Mouse (Mus musculus) G1E (cell line): ENCODE measurements around the gene Phf20. TPM values are rescaled to one million over a fixed set of nuclear protein-coding genes. Genes with fewer than 3 reads are reported as not detected.

ENCODE experiments used
- ATAC-seq: 2 replicates; pipeline ENCODE4 v1.8.0; 2016; ENCODE audit warnings: mild to moderate bottlenecking; ENCODE audit not compliant: insufficient number of reproducible peaks, poor library complexity, low FRiP score, severe bottlenecking; ENCODE audit errors: extremely low read depth
- DNase-seq: peaks from one replicate; pipeline ENCODE4 v3.0.0; 2012; ENCODE audit warnings: low spot score
- H3K27me3 ChIP-seq: 2 replicates; pipeline ENCODE4 v1.6.1; 2012; ENCODE audit warnings: mild to moderate bottlenecking, low read length, inconsistent platforms; ENCODE audit not compliant: insufficient read depth
- H3K36me3 ChIP-seq: replicated peaks from 2 replicates; pipeline ENCODE3; 2012; ENCODE audit warnings: mild to moderate bottlenecking, inconsistent platforms
- H3K4me1 ChIP-seq: 2 replicates; pipeline ENCODE4 v1.6.1; 2012; ENCODE audit warnings: low read depth, low read length, inconsistent platforms, mixed read lengths; ENCODE audit not compliant: insufficient read depth
- H3K4me3 ChIP-seq: 2 replicates; pipeline ENCODE4 v1.5.1; 2012; ENCODE audit warnings: low read depth, mild to moderate bottlenecking, inconsistent platforms, low read length, moderate library complexity, mixed read lengths
- H3K9me3 ChIP-seq: replicated peaks from 2 replicates; pipeline ENCODE4 v1.6.1; 2012; ENCODE audit warnings: inconsistent platforms
- CTCF ChIP-seq: IDR thresholded peaks from 2 replicates; pipeline ENCODE4 v1.5.1; 2012; ENCODE audit warnings: low read depth, low read length, inconsistent platforms, mixed read lengths
- GATA1 ChIP-seq: IDR thresholded peaks from 2 replicates; pipeline ENCODE4 v1.6.1; 2012; ENCODE audit warnings: borderline replicate concordance, low read length, inconsistent platforms, mixed read lengths
- GATA2 ChIP-seq: IDR thresholded peaks from 2 replicates; pipeline ENCODE4 v1.6.1; 2012; ENCODE audit warnings: low read depth, low read length, inconsistent platforms, borderline replicate concordance
- POLR2AphosphoS5 ChIP-seq: IDR thresholded peaks from 2 replicates; pipeline ENCODE4 v1.6.1; 2012; ENCODE audit warnings: low read depth, low read length, inconsistent platforms; ENCODE audit not compliant: insufficient replicate concordance
- TAL1 ChIP-seq: conservative IDR thresholded peaks from 2 replicates; pipeline ENCODE4 v1.6.1; 2012; ENCODE audit warnings: low read depth, low read length, inconsistent platforms, mixed read lengths
- polyA plus RNA-seq: library from polyadenylated mRNA; stranded (reverse); fragments of >175 nt; gene quantifications from 2 replicates; pipeline ENCODE4 v1.2.3, GENCODE M21; 2012
- total RNA-seq, 2 experiments: library from RNA; stranded (forward) in 1 of 2; stranded (reverse) in 1 of 2; fragments of 200-1000 nt in 1 of 2; fragments of >200 nt in 1 of 2; fragmentation: Nextera tagmentation in 1 of 2; gene quantifications; 2 replicates each; pipeline ENCODE4 v1.2.3; 2014 to 2017

Phf20 gene
- total RNA-seq (2014; fragmentation: Nextera tagmentation) (63.5 and 63.9 TPM in 2 replicates), total RNA-seq (2017) (45.8 and 48.2 TPM in 2 replicates), polyA plus RNA-seq (29.5 and 37.8 TPM in 2 replicates)

- ATAC-seq, result peak; percentile 80
These were observed at the start of gene Phf20 for GRCm38 (mm10) chr2:156196302-156197128. Gene Phf20 (plus strand): TSS chr2:156196466.

GRCm38 (mm10) chr2:156147316-156147915, 48.9 kb upstream of the Phf20 start:
- ATAC-seq (no peak), DNase-seq (no peak)
- peaks cover 55% of the 10 kb centered on the region for H3K36me3 ChIP-seq
- H3K27me3 ChIP-seq, result no peaks in the 10 kb centered on the region
- H3K4me3 ChIP-seq, result no peak overlapping the region
- no peak for TF ChIP-seq GATA1
- no peak for TF ChIP-seq TAL1
- TF ChIP-seq POLR2AphosphoS5, result no peak
- TF ChIP-seq CTCF, result no peak
- no peak for TF ChIP-seq GATA2
- H3K4me1 ChIP-seq, result peaks cover 28% of the 10 kb centered on the region
- H3K9me3 ChIP-seq, result no peaks in the 10 kb centered on the region

More at GRCm38 (mm10) chr2:156196302-156197128, at the start of gene Phf20:
- Histone ChIP-seq H3K27me3 (no peaks in the 10 kb centered on the region), H3K36me3 (peaks cover 24% of the 10 kb centered on the region), H3K4me1 (peaks cover 40% of the 10 kb centered on the region), H3K9me3 (no peaks in the 10 kb centered on the region), H3K4me3 (peak within 1 kb of the TSS; percentile 82)
- DNase-seq, result peak; percentile 96
- TF ChIP-seq GATA2 (no peak), TAL1 (no peak), GATA1 (no peak), CTCF (no peak)

GRCm38 (mm10) chr2:156151538-156151937, 44.7 kb upstream of the Phf20 start:
- DNase-seq (no peak), ATAC-seq (no peak)
- Histone ChIP-seq H3K27me3 (no peaks in the 10 kb centered on the region), H3K4me3 (no peak overlapping the region), H3K36me3 (peaks cover 80% of the 10 kb centered on the region), H3K4me1 (peaks cover 14% of the 10 kb centered on the region), H3K9me3 (no peaks in the 10 kb centered on the region)
- TF ChIP-seq CTCF, result no peak
- no peak for TF ChIP-seq POLR2AphosphoS5
- no peak for TF ChIP-seq GATA1
- no peak for TF ChIP-seq GATA2
- no peak for TF ChIP-seq TAL1

- Histone ChIP-seq H3K36me3 (peaks cover 90% of the 10 kb centered on the region), H3K9me3 (no peaks in the 10 kb centered on the region), H3K27me3 (no peaks in the 10 kb centered on the region), H3K4me3 (no peak overlapping the region), H3K4me1 (peaks cover 28% of the 10 kb centered on the region; the same call in 1 of the 2 replicates)
- no peak for DNase-seq
- no peak for ATAC-seq
- TF ChIP-seq GATA1 (no peak), TAL1 (no peak), CTCF (no peak), POLR2AphosphoS5 (no peak), GATA2 (no peak)
These were observed 30.8 kb upstream of the Phf20 start for GRCm38 (mm10) chr2:156165478-156165877.

DNA sequence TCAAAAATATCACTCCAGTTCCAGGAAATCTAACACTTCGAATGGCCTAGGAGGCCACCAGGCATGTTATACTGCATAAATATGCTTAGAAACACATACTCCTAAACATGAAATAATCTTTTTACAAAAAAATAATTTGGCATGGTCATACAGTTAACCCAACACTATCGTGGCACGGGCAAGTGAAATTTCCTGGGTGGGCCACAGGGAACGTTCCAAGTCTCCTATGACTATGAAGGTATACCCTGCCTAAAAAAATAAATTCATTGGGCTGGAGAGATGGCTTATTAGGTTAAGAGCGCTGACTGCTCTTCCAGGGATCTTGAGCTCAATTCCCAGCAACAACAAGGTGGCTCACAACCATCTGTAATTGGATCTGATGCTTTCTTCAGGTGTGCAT, 29.7 kb upstream of the Phf20 start:
- Histone ChIP-seq H3K36me3 (peaks cover 85% of the 10 kb centered on the region), H3K4me3 (no peak overlapping the region), H3K4me1 (peaks cover 26% of the 10 kb centered on the region; the same call in 1 of the 2 replicates), H3K27me3 (no peaks in the 10 kb centered on the region), H3K9me3 (no peaks in the 10 kb centered on the region)
- no peak for DNase-seq
- ATAC-seq, result no peak
- TF ChIP-seq CTCF, result no peak
- TF ChIP-seq GATA1, result no peak
- TF ChIP-seq POLR2AphosphoS5, result no peak
- TF ChIP-seq GATA2, result no peak
- TF ChIP-seq TAL1, result no peak

DNA sequence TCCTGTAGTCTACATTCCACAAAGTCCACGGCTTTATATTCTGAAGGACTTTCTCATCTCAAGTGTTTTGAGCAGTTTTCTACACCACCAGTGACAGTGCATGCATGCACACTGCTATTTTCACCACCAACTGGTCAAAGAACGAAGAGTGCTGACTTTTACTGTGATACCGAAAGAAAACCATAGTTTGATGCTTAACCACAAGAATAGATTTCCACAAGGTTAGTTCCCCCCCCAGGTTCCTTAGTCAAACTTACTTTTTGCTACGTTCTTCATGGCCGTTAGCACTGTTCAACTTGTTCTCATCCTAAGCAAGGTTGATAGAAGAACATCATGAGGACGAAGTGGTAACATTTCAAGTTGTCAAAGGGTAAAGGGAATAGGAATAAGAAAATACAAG, 19.2 kb upstream of the Phf20 start:
- TF ChIP-seq GATA2 (no peak), GATA1 (no peak), TAL1 (no peak), POLR2AphosphoS5 (no peak), CTCF (no peak)
- H3K36me3 ChIP-seq, result peaks cover 55% of the 10 kb centered on the region
- H3K4me3 ChIP-seq, result peak overlapping the region; percentile 46; the same call in 1 of the 2 replicates
- no peak for ATAC-seq
- no peaks in the 10 kb centered on the region for H3K27me3 ChIP-seq
- no peak for DNase-seq
- peaks cover 30% of the 10 kb centered on the region for H3K4me1 ChIP-seq
- no peaks in the 10 kb centered on the region for H3K9me3 ChIP-seq
